Mouse (Mus musculus): Measurements from ENCODE around the gene Gpc5. TPM values are rescaled to one million over a fixed set of nuclear protein-coding genes. Genes with fewer than 3 reads are reported as not detected.

Gpc5 gene
- total and polyA plus RNA-seq, 2 experiments from 2014 or later: 13.8 to 23.0 TPM

DNA sequence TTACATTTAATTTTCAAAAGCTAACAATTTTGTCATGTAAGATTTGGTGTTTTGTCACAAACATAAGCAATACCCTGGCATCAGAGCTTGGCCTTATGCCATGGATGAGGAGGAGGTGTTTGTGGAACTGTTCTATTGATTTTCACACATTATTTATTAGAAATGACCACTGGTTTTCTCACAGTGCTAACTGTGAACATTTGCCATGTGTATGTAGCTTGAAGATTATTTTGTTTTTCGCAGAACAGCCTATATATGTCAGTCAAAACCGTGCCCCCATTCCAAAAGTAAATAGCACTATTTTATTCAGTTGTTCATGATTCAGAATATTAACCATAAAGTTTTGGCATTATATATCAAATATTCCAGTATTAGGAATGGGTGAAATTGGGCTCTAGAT, 1216.5 kb downstream of the Gpc5 start:
- no peak overlapping the region for H3K4me3 ChIP-seq (ENCODE audit: low read depth, low read length)
- H3K36me3 ChIP-seq (ENCODE audit: insufficient read depth, low read length): no peaks in the 10 kb centered on the region
- no peaks in the 10 kb centered on the region for H3K4me1 ChIP-seq (ENCODE audit: insufficient read depth, low read length)
- ATAC-seq (ENCODE audit: low FRiP score): no peak
- H3K4me2 ChIP-seq (ENCODE audit: low read depth, low read length, poor library complexity, severe bottlenecking): no peak overlapping the region
- H3K27ac ChIP-seq (ENCODE audit: low read depth, low read length): no peak overlapping the region
- TF ChIP-seq CTCF (IDR thresholded peaks at IDR 0.05): no peak
- no peaks in the 10 kb centered on the region for H3K9me3 ChIP-seq (ENCODE audit: low read length)
- no peaks in the 10 kb centered on the region for H3K27me3 ChIP-seq (ENCODE audit: insufficient read depth, low read length)
- H3K9ac ChIP-seq (replicated peaks; ENCODE audit: low read length, poor library complexity, severe bottlenecking): no peak overlapping the region
- 94% methylated on average over 2 of the region's 2 CpGs for WGBS
- no peak for DNase-seq (ENCODE audit: low spot score)

DNA sequence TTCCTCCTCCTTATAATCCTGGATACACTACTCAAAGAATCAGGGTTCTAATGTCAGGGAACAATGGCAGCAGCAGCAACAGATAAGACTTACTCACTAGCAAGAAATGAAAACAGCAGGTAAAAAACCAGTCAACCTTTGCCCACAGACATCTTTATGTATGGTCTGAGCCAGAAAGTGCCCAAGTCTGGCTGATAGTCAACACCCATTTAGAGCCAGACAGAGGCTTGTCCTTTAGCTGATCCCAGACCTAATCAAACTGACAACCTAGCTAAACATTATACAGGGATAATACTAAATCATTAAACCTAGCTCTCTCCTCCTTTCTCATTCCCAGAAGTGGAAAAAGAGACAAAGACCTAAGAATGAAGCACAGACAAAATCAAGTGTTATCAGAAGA, 1225.5 kb downstream of the Gpc5 start:
- no peak overlapping the region for H3K27ac ChIP-seq (ENCODE audit: low read depth, low read length)
- H3K4me2 ChIP-seq (ENCODE audit: low read depth, low read length, poor library complexity, severe bottlenecking): no peak overlapping the region
- H3K4me3 ChIP-seq (ENCODE audit: low read depth, low read length): no peak overlapping the region
- H3K9ac ChIP-seq (replicated peaks; ENCODE audit: low read length, poor library complexity, severe bottlenecking): no peak overlapping the region
- no peaks in the 10 kb centered on the region for H3K9me3 ChIP-seq (ENCODE audit: low read length)
- no peaks in the 10 kb centered on the region for H3K4me1 ChIP-seq (ENCODE audit: insufficient read depth, low read length)
- H3K27me3 ChIP-seq (ENCODE audit: insufficient read depth, low read length): no peaks in the 10 kb centered on the region
- ATAC-seq (ENCODE audit: low FRiP score) (no peak), DNase-seq (ENCODE audit: low spot score) (no peak)
- TF ChIP-seq CTCF (IDR thresholded peaks at IDR 0.05): no peak
- H3K36me3 ChIP-seq (ENCODE audit: insufficient read depth, low read length): no peaks in the 10 kb centered on the region

DNA sequence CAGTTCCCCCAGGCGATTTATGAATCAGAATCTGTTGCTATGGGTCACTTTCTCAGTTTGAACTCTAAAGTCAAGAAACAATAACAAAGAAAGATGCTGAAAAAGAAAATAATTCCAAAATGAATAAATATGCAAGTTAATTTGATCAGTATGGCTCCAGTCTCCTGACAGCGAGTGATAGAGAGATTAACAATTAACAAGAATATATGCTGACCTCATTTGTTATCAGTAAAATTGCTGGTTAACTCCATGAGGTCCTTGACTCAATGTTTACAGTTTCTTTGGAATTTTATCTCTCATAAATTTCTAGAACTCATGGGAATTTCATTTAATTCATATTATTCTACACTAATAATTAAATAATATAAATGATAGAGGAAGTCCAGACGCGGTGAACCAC, 1244.2 kb downstream of the Gpc5 start:
- TF ChIP-seq CTCF (IDR thresholded peaks at IDR 0.05): no peak
- 80% methylated on average over 4 of the region's 4 CpGs for WGBS

DNA sequence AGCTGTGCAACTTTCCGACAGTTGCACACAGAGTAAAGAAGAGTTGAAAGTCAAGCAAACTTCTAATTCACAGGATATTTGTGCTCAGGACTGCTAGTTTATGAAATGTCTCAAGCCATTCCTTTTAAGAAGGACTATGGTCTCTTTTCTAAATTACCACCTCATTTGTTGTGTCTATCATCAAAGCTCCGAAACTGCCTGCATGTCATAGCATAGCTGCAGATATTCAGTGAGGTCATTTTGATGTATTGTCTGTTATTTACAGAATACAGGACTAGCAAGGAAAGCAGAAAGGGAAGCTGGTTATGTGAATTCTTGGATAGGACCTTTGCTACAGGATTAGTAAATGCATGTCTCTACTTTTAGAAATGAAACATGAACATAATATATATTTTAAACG, 1246.4 kb downstream of the Gpc5 start:
- Histone ChIP-seq H3K27me3 (ENCODE audit: insufficient read depth, low read length) (no peaks in the 10 kb centered on the region), H3K36me3 (ENCODE audit: insufficient read depth, low read length) (no peaks in the 10 kb centered on the region), H3K4me1 (ENCODE audit: insufficient read depth, low read length) (no peaks in the 10 kb centered on the region), H3K4me2 (ENCODE audit: low read depth, low read length, poor library complexity, severe bottlenecking) (no peak overlapping the region), H3K9me3 (ENCODE audit: low read length) (no peaks in the 10 kb centered on the region), H3K9ac (replicated peaks; ENCODE audit: low read length, poor library complexity, severe bottlenecking) (no peak overlapping the region), H3K4me3 (ENCODE audit: low read depth, low read length) (no peak overlapping the region), H3K27ac (ENCODE audit: low read depth, low read length) (no peak overlapping the region)
- WGBS: 86% methylated on average over 3 of the region's 3 CpGs
- TF ChIP-seq CTCF (IDR thresholded peaks at IDR 0.05): no peak
- DNase-seq (ENCODE audit: low spot score) (no peak), ATAC-seq (ENCODE audit: low FRiP score) (no peak)

More for the DNA sequence above, 1244.2 kb downstream of the Gpc5 start:
- Histone ChIP-seq H3K4me3 (ENCODE audit: low read depth, low read length) (no peak overlapping the region), H3K27ac (ENCODE audit: low read depth, low read length) (no peak overlapping the region), H3K4me2 (ENCODE audit: low read depth, low read length, poor library complexity, severe bottlenecking) (no peak overlapping the region), H3K9ac (replicated peaks; ENCODE audit: low read length, poor library complexity, severe bottlenecking) (no peak overlapping the region), H3K27me3 (ENCODE audit: insufficient read depth, low read length) (no peaks in the 10 kb centered on the region), H3K4me1 (ENCODE audit: insufficient read depth, low read length) (no peaks in the 10 kb centered on the region), H3K9me3 (ENCODE audit: low read length) (no peaks in the 10 kb centered on the region), H3K36me3 (ENCODE audit: insufficient read depth, low read length) (no peaks in the 10 kb centered on the region)
- ATAC-seq (ENCODE audit: low FRiP score): no peak
- DNase-seq (ENCODE audit: low spot score): no peak

DNA sequence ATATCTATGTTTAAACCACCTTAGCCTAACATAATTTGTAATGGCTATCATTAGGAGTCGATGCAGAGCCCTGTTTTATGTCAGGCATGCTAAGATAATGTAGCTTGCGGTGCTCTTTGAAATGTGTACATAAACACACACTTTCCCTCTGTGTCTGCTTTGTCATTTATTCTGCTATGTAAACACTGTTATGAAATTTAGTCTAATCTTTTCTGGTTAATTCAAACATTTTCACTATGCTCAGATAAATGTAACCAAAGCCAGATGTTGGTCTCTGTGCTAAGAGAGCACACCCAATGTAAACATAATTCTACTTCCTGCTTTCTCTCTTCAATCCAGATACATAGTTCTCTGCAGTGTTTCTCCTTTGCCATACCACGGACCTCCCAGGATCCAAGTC, 1256.5 kb downstream of the Gpc5 start:
- Histone ChIP-seq H3K4me1 (ENCODE audit: insufficient read depth, low read length) (no peaks in the 10 kb centered on the region), H3K9me3 (ENCODE audit: low read length) (no peaks in the 10 kb centered on the region), H3K4me3 (ENCODE audit: low read depth, low read length) (no peak overlapping the region), H3K36me3 (ENCODE audit: insufficient read depth, low read length) (no peaks in the 10 kb centered on the region), H3K9ac (replicated peaks; ENCODE audit: low read length, poor library complexity, severe bottlenecking) (no peak overlapping the region), H3K27me3 (ENCODE audit: insufficient read depth, low read length) (no peaks in the 10 kb centered on the region), H3K4me2 (ENCODE audit: low read depth, low read length, poor library complexity, severe bottlenecking) (no peak overlapping the region), H3K27ac (ENCODE audit: low read depth, low read length) (no peak overlapping the region)
- ATAC-seq (ENCODE audit: low FRiP score) (no peak), DNase-seq (ENCODE audit: low spot score) (no peak)
- 71% methylated on average over 3 of the region's 3 CpGs for WGBS
- TF ChIP-seq CTCF (IDR thresholded peaks at IDR 0.05): no peak

GRCm38 (mm10) chr14:116384602-116385001, 1292.6 kb downstream of the Gpc5 start:
- no peak overlapping the region for H3K4me2 ChIP-seq (ENCODE audit: low read depth, low read length, poor library complexity, severe bottlenecking)
- TF ChIP-seq CTCF (IDR thresholded peaks at IDR 0.05): no peak
- no peak overlapping the region for H3K4me3 ChIP-seq (ENCODE audit: low read depth, low read length)
- no peaks in the 10 kb centered on the region for H3K9me3 ChIP-seq (ENCODE audit: low read length)
- H3K36me3 ChIP-seq (ENCODE audit: insufficient read depth, low read length): no peaks in the 10 kb centered on the region
- H3K9ac ChIP-seq (replicated peaks; ENCODE audit: low read length, poor library complexity, severe bottlenecking): no peak overlapping the region
- H3K27ac ChIP-seq (ENCODE audit: low read depth, low read length): no peak overlapping the region
- no peak for ATAC-seq (ENCODE audit: low FRiP score)
- no peak for DNase-seq (ENCODE audit: low spot score)
- no peaks in the 10 kb centered on the region for H3K27me3 ChIP-seq (ENCODE audit: insufficient read depth, low read length)
- 59% methylated on average over 2 of the region's 2 CpGs for WGBS
- H3K4me1 ChIP-seq (ENCODE audit: insufficient read depth, low read length): no peaks in the 10 kb centered on the region
